Mouse (Mus musculus) heart, embryonic 16.5 days (tissue): ENCODE data around the gene Rgp1. TPM values are rescaled to one million over a fixed set of nuclear protein-coding genes. Genes with fewer than 3 reads are reported as not detected.

Experiments used
- ATAC-seq: fragments of 200-750 bp; cut with Nextera tagmentation; replicated peaks from 2 replicates; pipeline ENCODE4 v1.8.0; 2017; ENCODE audit warnings: moderate number of reproducible peaks; ENCODE audit not compliant: insufficient read depth, low FRiP score; ENCODE audit errors: extremely low read depth
- H3K27ac ChIP-seq: fragments of 300-500 bp; sonication (generic); 2 replicates; pipeline ENCODE4 v1.5.1; 2014; ENCODE audit warnings: mild to moderate bottlenecking, low read length, control low read depth, moderate library complexity
- H3K27me3 ChIP-seq: fragments of 300-500 bp; sonication (generic); 2 replicates; pipeline ENCODE4 v1.6.1; 2014; ENCODE audit warnings: low read length, mixed read lengths; ENCODE audit not compliant: control insufficient read depth, insufficient read depth
- H3K36me3 ChIP-seq: fragments of 300-500 bp; sonication (generic); 2 replicates; pipeline ENCODE4 v1.6.1; 2014; ENCODE audit not compliant: control insufficient read depth, insufficient read depth
- H3K4me1 ChIP-seq: fragments of 300-500 bp; sonication (generic); 2 replicates; pipeline ENCODE4 v1.6.1; 2014; ENCODE audit warnings: low read length, mixed read lengths; ENCODE audit not compliant: control insufficient read depth, insufficient read depth
- H3K4me2 ChIP-seq: fragments of 300-500 bp; sonication (generic); 2 replicates; pipeline ENCODE4 v1.6.1; 2014; ENCODE audit warnings: low read depth, mild to moderate bottlenecking, control low read depth, low read length
- H3K4me3 ChIP-seq: fragments of 300-500 bp; sonication (generic); 2 replicates; pipeline ENCODE4 v1.5.1; 2014; ENCODE audit warnings: mild to moderate bottlenecking, control low read depth, low read length
- H3K9ac ChIP-seq: fragments of 300-500 bp; sonication (generic); 2 replicates; pipeline ENCODE4 v1.6.1; 2014; ENCODE audit warnings: low read length, control low read depth
- H3K9me3 ChIP-seq: fragments of 300-500 bp; sonication (generic); replicated peaks from 2 replicates; pipeline ENCODE4 v1.6.1; 2016; ENCODE audit warnings: low read length; ENCODE audit not compliant: control insufficient read depth
- WGBS: fragments of 180-500 bp; shearing (Covaris S2); extraction: QIAGEN DNeasy Blood & Tissue Kit; methylation state at CpG from one replicate; pipeline ENCODE4 v1.1.7; 2014; 5-methylcytosine and 5-hydroxymethylcytosine counted together
- polyA plus RNA-seq: library from polyadenylated mRNA; unstranded; fragments of >200 nt; fragmentation: Nextera tagmentation; extraction: Ambion mirVana; gene quantifications from 2 replicates; pipeline ENCODE4 v1.2.1, GENCODE M21; 2015

Rgp1 gene
- polyA plus RNA-seq, 1 experiment from 2014 or later, result 21.7 TPM

GRCm38 (mm10) chr4:43571395-43572045 is 7.0 kb upstream of the Rgp1 start:
- Histone ChIP-seq H3K4me3 (no peak overlapping the region), H3K36me3 (peaks cover 47% of the 10 kb centered on the region), H3K4me2 (no peak overlapping the region), H3K9me3 (no peaks in the 10 kb centered on the region), H3K27me3 (no peaks in the 10 kb centered on the region), H3K27ac (no peak overlapping the region), H3K4me1 (peaks cover 6% of the 10 kb centered on the region), H3K9ac (no peak overlapping the region)
- 80% methylated on average over 6 of the region's 6 CpGs for WGBS
- ATAC-seq, result no peak

GRCm38 (mm10) chr4:43573561-43573960 is 5.0 kb upstream of the Rgp1 start:
- WGBS, result 70% methylated on average over 4 of the region's 4 CpGs
- H3K4me3 ChIP-seq, result no peak overlapping the region
- no peaks in the 10 kb centered on the region for H3K27me3 ChIP-seq
- peaks cover 19% of the 10 kb centered on the region for H3K4me1 ChIP-seq
- no peaks in the 10 kb centered on the region for H3K9me3 ChIP-seq
- H3K36me3 ChIP-seq, result peaks cover 28% of the 10 kb centered on the region
- ATAC-seq, result no peak
- H3K27ac ChIP-seq, result no peak overlapping the region
- no peak overlapping the region for H3K9ac ChIP-seq
- no peak overlapping the region for H3K4me2 ChIP-seq

- Histone ChIP-seq H3K9me3 (no peaks in the 10 kb centered on the region), H3K36me3 (peaks cover 14% of the 10 kb centered on the region), H3K4me2 (no peak overlapping the region), H3K4me1 (peaks cover 27% of the 10 kb centered on the region), H3K27ac (no peak overlapping the region), H3K4me3 (no peak overlapping the region), H3K27me3 (no peaks in the 10 kb centered on the region), H3K9ac (no peak overlapping the region)
- WGBS, result 63% methylated on average over 2 of the region's 2 CpGs
- ATAC-seq, result no peak
Measured at GRCm38 (mm10) chr4:43575356-43575755, 3.2 kb upstream of the Rgp1 start.

GRCm38 (mm10) chr4:43577237-43577881 is 1.2 kb upstream of the Rgp1 start:
- Histone ChIP-seq H3K27ac (no peak overlapping the region), H3K4me3 (peak overlapping the region; percentile 80), H3K4me1 (peaks cover 27% of the 10 kb centered on the region), H3K9me3 (no peaks in the 10 kb centered on the region), H3K4me2 (peak overlapping the region; percentile 76), H3K36me3 (peaks cover 25% of the 10 kb centered on the region), H3K9ac (peak overlapping the region; percentile 91), H3K27me3 (no peaks in the 10 kb centered on the region)
- 23% methylated on average over 8 of the region's 8 CpGs for WGBS
- no peak for ATAC-seq

GRCm38 (mm10) chr4:43579256-43579655 is 741 bp downstream of the Rgp1 start:
- peaks cover 27% of the 10 kb centered on the region for H3K4me1 ChIP-seq
- H3K36me3 ChIP-seq, result peaks cover 29% of the 10 kb centered on the region
- H3K4me2 ChIP-seq, result peak overlapping the region; percentile 76
- H3K27ac ChIP-seq, result peak overlapping the region; percentile 87
- peak overlapping the region; percentile 91 for H3K9ac ChIP-seq
- no peak for ATAC-seq
- H3K4me3 ChIP-seq, result peak overlapping the region; percentile 80
- no peaks in the 10 kb centered on the region for H3K27me3 ChIP-seq
- 4% methylated on average over 10 of the region's 10 CpGs for WGBS
- H3K9me3 ChIP-seq, result no peaks in the 10 kb centered on the region

GRCm38 (mm10) chr4:43579731-43580130 is 1.2 kb downstream of the Rgp1 start:
- no peaks in the 10 kb centered on the region for H3K9me3 ChIP-seq
- H3K27me3 ChIP-seq, result no peaks in the 10 kb centered on the region
- H3K4me3 ChIP-seq, result peak overlapping the region; percentile 80
- ATAC-seq, result no peak
- no peak overlapping the region for H3K27ac ChIP-seq
- peaks cover 27% of the 10 kb centered on the region for H3K4me1 ChIP-seq
- peak overlapping the region; percentile 76 for H3K4me2 ChIP-seq
- peak overlapping the region; percentile 91 for H3K9ac ChIP-seq
- peaks cover 29% of the 10 kb centered on the region for H3K36me3 ChIP-seq
- WGBS, result 76% methylated on average over 6 of the region's 6 CpGs

- Histone ChIP-seq H3K4me1 (peaks cover 28% of the 10 kb centered on the region), H3K9ac (no peak overlapping the region), H3K36me3 (peaks cover 29% of the 10 kb centered on the region), H3K27ac (no peak overlapping the region), H3K4me2 (no peak overlapping the region), H3K9me3 (no peaks in the 10 kb centered on the region), H3K27me3 (no peaks in the 10 kb centered on the region), H3K4me3 (no peak overlapping the region)
- no peak for ATAC-seq
- 93% methylated on average over 5 of the region's 5 CpGs for WGBS
Measured at GRCm38 (mm10) chr4:43580721-43581120, 2.2 kb downstream of the Rgp1 start.

- peaks cover 29% of the 10 kb centered on the region for H3K36me3 ChIP-seq
- no peak overlapping the region for H3K4me3 ChIP-seq
- H3K27ac ChIP-seq, result no peak overlapping the region
- 93% methylated on average over 12 of the region's 12 CpGs for WGBS
- no peak overlapping the region for H3K4me2 ChIP-seq
- ATAC-seq, result no peak
- H3K27me3 ChIP-seq, result no peaks in the 10 kb centered on the region
- H3K4me1 ChIP-seq, result peaks cover 25% of the 10 kb centered on the region
- no peaks in the 10 kb centered on the region for H3K9me3 ChIP-seq
- H3K9ac ChIP-seq, result no peak overlapping the region
Measured at GRCm38 (mm10) chr4:43581381-43581780, 2.9 kb downstream of the Rgp1 start.

- ATAC-seq, result no peak
- peaks cover 29% of the 10 kb centered on the region for H3K36me3 ChIP-seq
- no peak overlapping the region for H3K9ac ChIP-seq
- WGBS, result 87% methylated on average over 5 of the region's 5 CpGs
- no peaks in the 10 kb centered on the region for H3K27me3 ChIP-seq
- no peak overlapping the region for H3K4me2 ChIP-seq
- H3K9me3 ChIP-seq, result no peaks in the 10 kb centered on the region
- H3K27ac ChIP-seq, result no peak overlapping the region
- H3K4me3 ChIP-seq, result no peak overlapping the region
- H3K4me1 ChIP-seq, result peaks cover 16% of the 10 kb centered on the region
Measured at GRCm38 (mm10) chr4:43582241-43582640, 3.7 kb downstream of the Rgp1 start.
